Mouse (Mus musculus) small intestine, adult 2 months (tissue): ENCODE measurements around the gene Dapk1. TPM values are rescaled to one million over a fixed set of nuclear protein-coding genes. Genes with fewer than 3 reads are reported as not detected.

Experiments
- H3K27ac ChIP-seq: fragments of 200-500 bp; 2 replicates; pipeline ENCODE4 v1.5.1; 2012; ENCODE audit warnings: low read depth, low read length, control low read depth, inconsistent platforms; ENCODE audit not compliant: insufficient read depth
- H3K27me3 ChIP-seq: fragments of 200-500 bp; 2 replicates; pipeline ENCODE4 v1.6.1; 2012; ENCODE audit warnings: mild to moderate bottlenecking, moderate library complexity, low read length, inconsistent platforms; ENCODE audit not compliant: control insufficient read depth, insufficient read depth
- H3K36me3 ChIP-seq: fragments of 200-500 bp; 2 replicates; pipeline ENCODE4 v1.6.1; 2012; ENCODE audit warnings: mild to moderate bottlenecking, low read length, control low read depth, inconsistent platforms; ENCODE audit not compliant: control insufficient read depth, insufficient read depth
- H3K4me1 ChIP-seq: fragments of 200-500 bp; 2 replicates; pipeline ENCODE4 v1.6.1; 2012; ENCODE audit warnings: low read length, inconsistent platforms, mixed read lengths; ENCODE audit not compliant: control insufficient read depth, insufficient read depth, insufficient read length
- H3K4me3 ChIP-seq: fragments of 200-500 bp; 2 replicates; pipeline ENCODE4 v1.5.1; 2012; ENCODE audit warnings: low read depth, mild to moderate bottlenecking, control low read depth, inconsistent platforms, low read length, moderate library complexity
- CTCF ChIP-seq: fragments of 200-500 bp; IDR thresholded peaks from 2 replicates; pipeline ENCODE4 v1.5.1; 2012; ENCODE audit warnings: low read depth, mild to moderate bottlenecking, control low read depth, inconsistent platforms, low read length, moderate library complexity, mixed read lengths; ENCODE audit not compliant: insufficient replicate concordance, insufficient read length; ENCODE audit errors: extremely low read depth
- POLR2A ChIP-seq: fragments of 200-500 bp; IDR thresholded peaks from 2 replicates; pipeline ENCODE4 v1.6.1; 2012; ENCODE audit warnings: low read depth, mild to moderate bottlenecking, control low read depth, inconsistent platforms, low read length, moderate library complexity
- WGBS: fragments of 180-500 bp; shearing (Covaris S2); methylation state at CpG from one replicate; pipeline ENCODE4 v1.1.7; 2018; 5-methylcytosine and 5-hydroxymethylcytosine counted together
- polyA plus RNA-seq: library from polyadenylated mRNA; depleted of rRNA; stranded (reverse); fragments of >200 nt; gene quantifications from 2 replicates; pipeline ENCODE4 v1.2.3, GENCODE M21; 2012

Dapk1 gene
- polyA plus RNA-seq, 1 experiment, result 12.9 TPM

GRCm38 (mm10) chr13:60664058-60664457, 62.3 kb downstream of the Dapk1 start:
- H3K27me3 ChIP-seq, result no peaks in the 10 kb centered on the region
- no peak for TF ChIP-seq POLR2A
- TF ChIP-seq CTCF, result no peak
- no peak overlapping the region for H3K4me3 ChIP-seq
- H3K4me1 ChIP-seq, result no peaks in the 10 kb centered on the region
- 28% methylated on average over 3 of the region's 3 CpGs for WGBS
- H3K36me3 ChIP-seq, result no peaks in the 10 kb centered on the region
- H3K27ac ChIP-seq, result no peak overlapping the region

- TF ChIP-seq POLR2A, result no peak
- H3K4me1 ChIP-seq, result no peaks in the 10 kb centered on the region
- 85% methylated on average over 10 of the region's 10 CpGs for WGBS
- H3K27ac ChIP-seq, result no peak overlapping the region
- H3K36me3 ChIP-seq, result no peaks in the 10 kb centered on the region
- no peaks in the 10 kb centered on the region for H3K27me3 ChIP-seq
- no peak overlapping the region for H3K4me3 ChIP-seq
Observed at GRCm38 (mm10) chr13:60664816-60665215, 63.1 kb downstream of the Dapk1 start.

- no peaks in the 10 kb centered on the region for H3K27me3 ChIP-seq
- no peak for TF ChIP-seq POLR2A
- TF ChIP-seq CTCF, result no peak
- WGBS, result 83% methylated on average over 4 of the region's 4 CpGs
- no peak overlapping the region for H3K4me3 ChIP-seq
- no peak overlapping the region for H3K27ac ChIP-seq
- H3K36me3 ChIP-seq, result no peaks in the 10 kb centered on the region
- no peaks in the 10 kb centered on the region for H3K4me1 ChIP-seq
Observed at GRCm38 (mm10) chr13:60665402-60665801, 63.7 kb downstream of the Dapk1 start.

- no peaks in the 10 kb centered on the region for H3K36me3 ChIP-seq
- no peaks in the 10 kb centered on the region for H3K27me3 ChIP-seq
- 84% methylated on average over 6 of the region's 6 CpGs for WGBS
- H3K4me1 ChIP-seq, result no peaks in the 10 kb centered on the region
- H3K4me3 ChIP-seq, result no peak overlapping the region
- TF ChIP-seq CTCF (no peak), POLR2A (no peak)
- no peak overlapping the region for H3K27ac ChIP-seq
Observed at GRCm38 (mm10) chr13:60668036-60668435, 66.3 kb downstream of the Dapk1 start.

GRCm38 (mm10) chr13:60670605-60671004, 68.9 kb downstream of the Dapk1 start:
- Histone ChIP-seq H3K27ac (no peak overlapping the region), H3K4me1 (no peaks in the 10 kb centered on the region), H3K4me3 (no peak overlapping the region), H3K27me3 (no peaks in the 10 kb centered on the region), H3K36me3 (no peaks in the 10 kb centered on the region)
- no peak for TF ChIP-seq POLR2A
- no peak for TF ChIP-seq CTCF
- WGBS, result 39% methylated on average over 10 of the region's 10 CpGs

- H3K4me1 ChIP-seq, result no peaks in the 10 kb centered on the region
- H3K27ac ChIP-seq, result no peak overlapping the region
- no peaks in the 10 kb centered on the region for H3K36me3 ChIP-seq
- TF ChIP-seq POLR2A (no peak), CTCF (no peak)
- H3K4me3 ChIP-seq, result no peak overlapping the region
- 81% methylated on average over 10 of the region's 10 CpGs for WGBS
- no peaks in the 10 kb centered on the region for H3K27me3 ChIP-seq
Observed at GRCm38 (mm10) chr13:60671235-60671634, 69.5 kb downstream of the Dapk1 start.

GRCm38 (mm10) chr13:60672287-60672686, 70.5 kb downstream of the Dapk1 start:
- Histone ChIP-seq H3K27me3 (no peaks in the 10 kb centered on the region), H3K36me3 (no peaks in the 10 kb centered on the region), H3K4me3 (no peak overlapping the region), H3K4me1 (no peaks in the 10 kb centered on the region), H3K27ac (no peak overlapping the region)
- TF ChIP-seq POLR2A (no peak), CTCF (no peak)
- WGBS, result 35% methylated on average over 8 of the region's 8 CpGs

GRCm38 (mm10) chr13:60672882-60673675, 71.3 kb downstream of the Dapk1 start:
- Histone ChIP-seq H3K4me3 (no peak overlapping the region), H3K36me3 (no peaks in the 10 kb centered on the region), H3K27ac (no peak overlapping the region), H3K27me3 (no peaks in the 10 kb centered on the region), H3K4me1 (no peaks in the 10 kb centered on the region)
- TF ChIP-seq POLR2A (no peak), CTCF (no peak)
- WGBS, result 72% methylated on average over 11 of the region's 11 CpGs
